Mouse (Mus musculus) neural tube, embryonic 13.5 days (tissue): ENCODE measurements at regions not wholly inside any gene's neighbourhood (a gene's known extent, or its start where the extent isn't known, plus 50 kb on each side); places are given as distances from the start of the nearest gene placed in this dataset.
"Not testable (repeated sequence)": the region's sequence is repeated elsewhere in the genome, so short reads cannot be mapped to it uniquely, and the experiment has no call there.

ENCODE experiments used
- ATAC-seq: fragments of 200-750 bp; cut with Nextera tagmentation; 2 replicates; pipeline ENCODE4 v1.8.0; 2017; ENCODE audit warnings: low read depth, mild to moderate bottlenecking, moderate TSS enrichment, moderate library complexity
- H3K27ac ChIP-seq: fragments of 300-500 bp; sonication (generic); replicated peaks from 2 replicates; pipeline ENCODE4 v1.5.1; 2015; ENCODE audit warnings: moderate library complexity, mild to moderate bottlenecking, inconsistent platforms
- H3K27me3 ChIP-seq: fragments of 300-500 bp; sonication (generic); 2 replicates; pipeline ENCODE4 v1.6.1; 2015; ENCODE audit warnings: mild to moderate bottlenecking, inconsistent platforms
- H3K36me3 ChIP-seq: fragments of 300-500 bp; sonication (generic); 2 replicates; pipeline ENCODE4 v1.6.1; 2015; ENCODE audit warnings: mild to moderate bottlenecking, inconsistent platforms
- H3K4me1 ChIP-seq: fragments of 300-500 bp; sonication (generic); replicated peaks from 2 replicates; pipeline ENCODE4 v1.6.1; 2015; ENCODE audit warnings: inconsistent platforms
- H3K4me2 ChIP-seq: fragments of 300-500 bp; sonication (generic); 2 replicates; pipeline ENCODE4 v1.6.1; 2015; ENCODE audit warnings: inconsistent platforms, mild to moderate bottlenecking, moderate library complexity
- H3K4me3 ChIP-seq: fragments of 300-500 bp; sonication (generic); 2 replicates; pipeline ENCODE4 v1.5.1; 2015; ENCODE audit warnings: mild to moderate bottlenecking, inconsistent platforms
- H3K9ac ChIP-seq: fragments of 300-500 bp; sonication (generic); 2 replicates; pipeline ENCODE4 v1.6.1; 2015; ENCODE audit warnings: moderate library complexity, mild to moderate bottlenecking, inconsistent platforms
- H3K9me3 ChIP-seq: fragments of 300-500 bp; sonication (generic); 2 replicates; pipeline ENCODE4 v1.6.1; 2016; ENCODE audit warnings: inconsistent platforms
- WGBS: fragments of 180-500 bp; shearing (Covaris S2); methylation state at CpG from one replicate; pipeline ENCODE4 v1.1.7; 2015; 5-methylcytosine and 5-hydroxymethylcytosine counted together

DNA sequence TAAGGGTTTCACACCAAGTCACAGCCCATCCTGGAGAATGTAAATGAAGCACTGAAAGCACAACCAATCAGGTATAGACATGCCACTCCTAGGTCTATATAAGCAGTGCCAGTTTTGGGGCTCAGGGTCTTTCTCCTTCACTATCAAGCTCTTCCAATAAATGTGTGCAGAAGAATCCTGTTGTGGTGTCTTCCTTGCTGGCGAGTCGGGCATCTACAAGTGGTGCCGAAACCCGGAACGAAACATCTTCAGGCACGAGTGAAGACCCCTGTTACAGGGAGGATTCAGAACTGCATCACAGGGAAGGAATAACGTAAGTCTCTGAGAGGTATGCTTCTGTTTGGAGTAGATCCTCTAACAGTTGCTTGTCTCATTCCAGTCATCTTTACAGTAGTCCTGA, 299.9 kb upstream of the Rgma start:
- not testable (repeated sequence) for H3K27me3 ChIP-seq, H3K4me2 ChIP-seq, H3K9me3 ChIP-seq, H3K4me3 ChIP-seq, ATAC-seq, H3K9ac ChIP-seq, H3K4me1 ChIP-seq, H3K36me3 ChIP-seq, H3K27ac ChIP-seq
- 96% methylated on average over 7 of the region's 7 CpGs for WGBS

DNA sequence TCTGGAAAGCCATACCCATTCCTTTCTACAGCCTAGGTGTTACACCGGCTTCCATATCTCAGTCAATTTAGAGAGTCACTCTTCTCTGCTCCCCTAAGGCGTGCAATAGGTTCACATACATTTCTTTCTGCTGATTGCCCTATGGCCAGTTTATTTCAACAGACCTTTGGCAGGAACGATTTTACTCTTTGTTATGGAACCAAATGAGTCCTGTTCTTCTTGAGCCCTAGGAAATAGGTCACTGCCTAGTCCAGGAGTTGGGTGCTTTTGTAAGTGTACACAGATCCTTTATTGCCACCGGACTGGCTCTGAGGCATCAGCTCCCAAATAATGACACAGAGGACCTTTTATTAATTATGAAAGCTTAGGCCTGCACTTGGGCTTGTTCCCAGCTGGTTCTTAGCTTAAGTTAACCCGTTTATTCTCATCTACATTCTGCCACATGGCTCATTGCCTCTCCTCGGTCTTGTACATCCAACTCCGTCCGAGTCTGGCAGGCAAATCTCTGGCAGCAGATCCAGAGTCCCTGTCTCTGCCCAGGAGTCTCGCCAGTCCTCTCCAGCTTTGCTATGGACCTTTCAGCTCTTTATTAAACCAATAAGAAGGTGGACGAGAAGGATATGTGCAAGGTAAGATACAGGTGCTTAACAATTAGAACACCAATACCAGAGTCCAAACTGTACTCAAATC, 287.7 kb upstream of the Rgma start:
- Histone ChIP-seq H3K4me3 (no peak overlapping the region), H3K27ac (no peak overlapping the region), H3K9me3 (no peaks in the 10 kb centered on the region; the same call in 1 of the 2 replicates), H3K4me1 (no peaks in the 10 kb centered on the region), H3K4me2 (no peak overlapping the region), H3K27me3 (no peaks in the 10 kb centered on the region), H3K9ac (no peak overlapping the region), H3K36me3 (no peaks in the 10 kb centered on the region)
- WGBS: 83% methylated on average over 10 of the region's 10 CpGs
- no peak for ATAC-seq

DNA sequence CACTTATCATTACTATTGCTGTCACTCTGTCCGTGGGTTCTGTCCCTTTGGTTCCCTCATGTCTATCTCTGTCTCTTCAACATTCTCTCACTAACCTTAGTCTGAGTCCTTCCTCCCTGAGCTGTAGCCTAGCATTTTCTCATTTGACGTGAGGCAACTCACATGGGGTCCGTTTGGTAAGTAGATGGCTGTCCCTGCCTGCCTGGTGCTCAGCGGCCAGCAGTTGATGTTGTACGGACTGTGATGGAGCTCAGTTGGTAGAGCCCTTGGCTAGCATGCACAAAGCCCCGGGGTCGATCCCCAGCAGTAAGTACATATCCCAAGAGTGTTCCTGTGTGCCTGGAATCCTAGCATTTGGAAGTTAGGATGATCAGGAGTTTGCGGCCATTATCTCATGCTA, 287.0 kb upstream of the Rgma start:
- no peak overlapping the region for H3K27ac ChIP-seq
- no peaks in the 10 kb centered on the region for H3K36me3 ChIP-seq
- no peak overlapping the region for H3K4me3 ChIP-seq
- no peak overlapping the region for H3K4me2 ChIP-seq
- ATAC-seq: no peak
- H3K9ac ChIP-seq: no peak overlapping the region
- no peaks in the 10 kb centered on the region for H3K27me3 ChIP-seq
- H3K4me1 ChIP-seq: no peaks in the 10 kb centered on the region
- no peaks in the 10 kb centered on the region; the same call in 1 of the 2 replicates for H3K9me3 ChIP-seq
- 92% methylated on average over 8 of the region's 8 CpGs for WGBS

DNA sequence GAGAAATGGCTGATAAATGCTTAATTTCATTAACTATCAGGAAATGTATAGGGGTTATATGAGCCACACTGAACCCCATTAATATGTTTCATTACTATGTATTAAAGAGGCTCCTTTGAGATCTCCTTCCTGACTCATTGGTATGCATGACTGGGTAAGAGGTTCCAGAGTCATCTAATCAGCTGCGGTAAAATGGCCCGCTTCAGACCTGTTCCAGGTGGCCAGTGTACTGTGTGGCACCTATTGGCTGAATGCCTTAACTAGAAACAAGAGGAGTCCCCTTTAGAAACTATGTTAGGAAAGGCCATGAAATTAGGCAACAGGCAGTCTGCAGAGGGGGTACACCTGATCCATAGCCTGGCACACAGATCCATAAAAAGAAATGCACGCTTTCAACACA, 283.6 kb upstream of the Rgma start:
- Histone ChIP-seq H3K4me1 (no peaks in the 10 kb centered on the region), H3K4me3 (no peak overlapping the region), H3K27me3 (no peaks in the 10 kb centered on the region), H3K4me2 (no peak overlapping the region), H3K36me3 (no peaks in the 10 kb centered on the region), H3K9ac (no peak overlapping the region), H3K9me3 (no peaks in the 10 kb centered on the region), H3K27ac (no peak overlapping the region)
- no peak for ATAC-seq
- WGBS: 78% methylated on average over 3 of the region's 3 CpGs

DNA sequence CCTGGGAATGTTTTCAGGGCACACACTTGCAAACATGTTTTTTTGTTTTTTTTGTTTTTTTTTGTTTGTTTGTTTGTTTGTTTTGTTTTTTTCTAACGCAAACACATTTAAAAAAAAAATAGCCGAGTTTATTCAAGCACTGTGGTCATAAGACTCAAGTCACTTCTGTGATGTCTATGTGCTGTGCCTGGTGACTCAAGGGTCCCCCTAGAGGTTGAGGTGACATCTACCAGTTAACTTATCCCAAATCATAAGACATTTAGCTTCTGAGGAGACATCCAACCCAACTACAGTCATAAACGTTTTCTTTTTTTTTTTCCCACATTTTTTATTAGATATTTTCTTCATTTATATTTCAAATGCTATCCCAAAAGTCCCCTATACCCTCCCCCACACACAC, 281.2 kb upstream of the Rgma start:
- Histone ChIP-seq H3K4me3 (no peak overlapping the region), H3K4me1 (no peaks in the 10 kb centered on the region), H3K36me3 (no peaks in the 10 kb centered on the region), H3K4me2 (no peak overlapping the region), H3K9me3 (no peaks in the 10 kb centered on the region), H3K9ac (no peak overlapping the region), H3K27ac (no peak overlapping the region), H3K27me3 (no peaks in the 10 kb centered on the region)
- 57% methylated on average over 3 of the region's 3 CpGs for WGBS
- no peak for ATAC-seq

DNA sequence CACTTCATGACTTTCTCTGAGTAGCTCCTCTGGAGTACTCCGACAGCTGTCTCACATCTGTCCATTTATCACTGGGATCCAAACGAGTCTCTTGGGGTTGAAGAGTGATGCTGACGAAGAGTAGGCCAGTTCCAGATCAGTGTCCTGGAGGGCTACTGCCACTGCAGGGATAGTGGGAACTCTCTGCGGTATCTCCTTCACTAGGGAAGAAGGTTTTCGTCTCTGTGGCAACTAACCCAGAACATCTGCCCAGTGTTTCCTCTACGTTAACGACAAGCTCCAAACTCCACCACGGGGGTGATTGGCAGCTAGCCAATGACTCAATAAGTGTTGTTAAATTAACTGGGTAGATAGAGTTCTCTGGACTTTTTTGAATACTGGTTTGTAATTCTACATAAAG, 256.4 kb upstream of the Rgma start:
- Histone ChIP-seq H3K4me2 (no peak overlapping the region), H3K9me3 (no peaks in the 10 kb centered on the region), H3K4me1 (peaks cover 6% of the 10 kb centered on the region; the same call in 1 of the 2 replicates), H3K27me3 (no peaks in the 10 kb centered on the region), H3K9ac (no peak overlapping the region), H3K36me3 (no peaks in the 10 kb centered on the region), H3K27ac (no peak overlapping the region), H3K4me3 (no peak overlapping the region)
- ATAC-seq: no peak
- 54% methylated on average over 8 of the region's 8 CpGs for WGBS

DNA sequence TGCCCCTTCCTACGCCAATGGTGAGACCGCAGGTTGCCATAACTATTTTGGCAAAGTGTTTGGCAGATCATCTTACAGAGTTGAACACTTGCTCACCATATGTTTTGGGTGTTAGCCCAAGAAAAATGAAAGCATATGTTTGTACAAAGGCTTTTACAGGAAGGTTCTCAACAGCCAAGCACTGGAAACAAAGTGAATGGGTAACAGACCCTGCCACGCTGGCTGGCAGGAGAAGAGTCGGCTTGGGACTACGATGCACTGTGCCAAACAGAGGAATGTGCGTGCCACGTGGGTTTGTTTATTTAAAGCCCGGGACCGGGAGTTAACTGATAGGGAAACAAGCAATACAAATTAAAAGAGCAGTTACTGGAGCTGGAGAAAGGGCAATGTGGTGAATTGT, 255.0 kb upstream of the Rgma start:
- Histone ChIP-seq H3K27ac (no peak overlapping the region), H3K27me3 (no peaks in the 10 kb centered on the region), H3K4me3 (no peak overlapping the region), H3K36me3 (no peaks in the 10 kb centered on the region), H3K4me2 (no peak overlapping the region), H3K9me3 (no peaks in the 10 kb centered on the region), H3K9ac (no peak overlapping the region), H3K4me1 (peaks cover 13% of the 10 kb centered on the region)
- WGBS: 81% methylated on average over 9 of the region's 9 CpGs
- ATAC-seq: no peak

DNA sequence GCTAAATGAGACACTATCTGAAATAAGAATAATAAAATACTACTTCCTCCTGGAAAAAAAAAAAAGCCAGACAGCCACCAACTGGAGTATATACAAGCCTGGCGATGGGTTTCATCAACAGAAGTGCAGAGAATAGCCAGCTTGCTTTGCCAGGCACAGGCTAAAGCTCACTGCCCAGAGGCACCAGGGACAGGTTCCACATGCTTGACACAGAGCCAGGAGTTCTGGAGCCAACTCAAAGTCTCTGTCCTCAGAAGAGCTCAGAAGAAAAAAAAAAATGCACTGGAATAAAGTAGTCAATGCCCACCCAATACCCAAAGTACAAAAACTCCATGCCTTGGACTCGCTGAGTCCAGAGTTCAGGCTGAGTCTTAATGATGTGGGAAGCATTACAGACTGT, 250.3 kb upstream of the Rgma start:
- Histone ChIP-seq H3K4me1 (peaks cover 20% of the 10 kb centered on the region), H3K27me3 (no peaks in the 10 kb centered on the region), H3K27ac (no peak overlapping the region), H3K36me3 (no peaks in the 10 kb centered on the region), H3K4me2 (no peak overlapping the region), H3K4me3 (no peak overlapping the region), H3K9me3 (no peaks in the 10 kb centered on the region), H3K9ac (no peak overlapping the region)
- ATAC-seq: no peak
- 76% methylated on average over 2 of the region's 2 CpGs for WGBS

DNA sequence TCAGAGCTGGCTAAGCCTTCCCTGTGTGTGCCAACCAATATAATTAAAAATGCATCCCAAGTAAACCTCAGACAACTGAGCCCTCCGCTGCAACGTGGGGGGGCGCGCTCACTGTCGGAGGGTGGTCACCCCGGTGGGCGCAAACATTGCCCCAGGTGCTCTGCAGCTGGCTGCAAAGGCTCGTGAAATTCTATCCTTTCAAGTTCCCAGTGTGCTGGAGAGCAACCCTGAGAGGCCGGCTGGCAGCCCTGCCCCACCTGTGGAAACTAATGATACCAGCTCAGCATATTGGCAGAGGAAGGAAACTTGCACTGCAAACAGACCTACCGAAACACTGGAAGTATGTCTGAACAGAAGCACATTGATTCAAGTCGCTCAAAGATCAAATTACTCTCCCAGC, 249.4 kb upstream of the Rgma start:
- 24% methylated on average over 11 of the region's 11 CpGs for WGBS
- ATAC-seq: no peak
- no peak overlapping the region for H3K27ac ChIP-seq

DNA sequence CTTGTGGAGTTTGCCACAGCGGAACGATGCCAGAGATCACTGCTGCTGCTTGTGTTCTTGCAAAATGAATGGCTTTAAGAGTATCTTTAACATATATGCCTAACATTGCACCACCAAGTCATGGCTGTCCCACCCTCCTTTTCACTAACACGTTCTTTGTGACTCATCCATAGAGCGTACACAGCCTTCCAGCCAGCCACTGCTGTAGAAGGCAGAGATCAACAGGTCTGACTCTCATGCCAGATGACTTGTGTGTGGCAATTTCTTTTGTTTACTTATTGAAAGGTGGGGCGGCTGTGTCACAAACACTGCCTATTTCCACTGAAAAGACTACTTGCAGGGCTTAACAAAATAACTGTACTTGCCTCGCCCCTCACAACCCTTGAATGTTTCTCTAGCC, 239.5 kb upstream of the Rgma start:
- H3K27me3 ChIP-seq: 0 out of 2 replicates have a peak, but pooled peaks cover 3% of the 10 kb centered on the region
- no peaks in the 10 kb centered on the region for H3K36me3 ChIP-seq
- H3K4me3 ChIP-seq: no peak overlapping the region
- WGBS: 75% methylated on average over 6 of the region's 6 CpGs
- ATAC-seq: no peak
- H3K9ac ChIP-seq: no peak overlapping the region
- no peak overlapping the region for H3K27ac ChIP-seq
- no peaks in the 10 kb centered on the region for H3K9me3 ChIP-seq
- H3K4me2 ChIP-seq: no peak overlapping the region
- H3K4me1 ChIP-seq: peaks cover 27% of the 10 kb centered on the region

More for the DNA sequence above, 249.4 kb upstream of the Rgma start:
- no peak overlapping the region for H3K4me3 ChIP-seq
- no peaks in the 10 kb centered on the region for H3K27me3 ChIP-seq
- peaks cover 20% of the 10 kb centered on the region for H3K4me1 ChIP-seq
- no peak overlapping the region for H3K9ac ChIP-seq
- no peaks in the 10 kb centered on the region for H3K36me3 ChIP-seq
- no peaks in the 10 kb centered on the region for H3K9me3 ChIP-seq
- no peak overlapping the region for H3K4me2 ChIP-seq

DNA sequence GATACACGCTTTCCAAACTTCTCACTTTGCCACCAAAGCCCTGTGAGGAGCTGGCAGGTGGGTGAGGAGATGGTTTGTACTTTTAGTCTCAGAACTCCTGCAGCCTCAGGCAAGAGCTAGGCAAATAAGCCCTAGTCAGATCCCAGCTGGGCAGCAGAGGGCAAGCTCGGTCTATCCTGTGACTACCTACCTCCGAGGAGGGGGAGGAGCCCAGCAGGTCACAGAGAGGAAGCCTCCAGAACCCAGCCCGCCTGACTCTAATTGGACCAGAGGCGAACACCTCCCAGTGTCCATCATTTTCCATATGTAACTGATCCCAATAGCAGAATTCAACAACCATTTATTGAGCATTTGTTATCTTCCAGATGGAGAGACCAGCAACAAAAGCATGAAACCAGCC, 237.0 kb upstream of the Rgma start:
- H3K27ac ChIP-seq: no peak overlapping the region
- WGBS: 16% methylated on average over 5 of the region's 5 CpGs
- ATAC-seq: no peak

DNA sequence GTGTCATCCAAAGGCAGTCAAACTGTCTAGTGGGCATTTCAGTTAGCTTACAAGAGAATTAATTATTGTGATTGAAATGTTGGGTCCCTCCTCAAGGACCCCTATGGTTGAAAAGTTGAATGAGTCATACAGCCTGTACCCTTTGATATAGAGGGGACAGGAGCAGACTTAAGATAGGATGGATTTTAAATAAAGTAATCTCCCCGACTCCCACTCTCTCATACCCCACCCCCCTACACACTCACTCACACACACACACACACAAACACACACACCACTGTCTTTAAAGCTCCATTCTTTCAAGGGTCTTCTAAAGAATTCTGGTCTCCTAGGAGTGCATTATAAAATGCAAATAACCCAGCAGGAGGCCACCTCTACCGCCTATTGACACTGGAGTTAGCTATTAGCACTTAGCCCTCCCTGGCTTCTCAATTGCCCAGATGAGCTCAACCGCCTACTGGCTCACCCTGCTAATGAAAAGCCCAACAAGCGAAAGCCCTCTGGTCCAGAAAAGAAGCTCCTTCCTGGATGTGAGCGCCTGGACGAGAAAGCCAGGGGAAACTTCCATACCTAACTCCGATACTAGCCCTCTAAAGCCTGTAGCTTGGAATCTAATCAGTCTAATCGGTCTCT, 236.3 kb upstream of the Rgma start:
- H3K27me3 ChIP-seq: 0 out of 2 replicates have a peak, but pooled peaks cover 3% of the 10 kb centered on the region
- peaks cover 46% of the 10 kb centered on the region for H3K4me1 ChIP-seq
- H3K9ac ChIP-seq: no peak overlapping the region
- no peaks in the 10 kb centered on the region for H3K9me3 ChIP-seq
- no peak overlapping the region for H3K4me2 ChIP-seq
- peak; percentile 45 for ATAC-seq
- 0 out of 2 replicates have a peak overlapping the region, but pooled peaks have one; percentile 15 for H3K27ac ChIP-seq
- H3K4me3 ChIP-seq: no peak overlapping the region
- no peaks in the 10 kb centered on the region for H3K36me3 ChIP-seq
- WGBS: 8% methylated on average over 8 of the region's 8 CpGs

More for the DNA sequence above, 237.0 kb upstream of the Rgma start:
- Histone ChIP-seq H3K9me3 (no peaks in the 10 kb centered on the region), H3K4me1 (peaks cover 46% of the 10 kb centered on the region), H3K4me2 (no peak overlapping the region), H3K36me3 (no peaks in the 10 kb centered on the region), H3K9ac (no peak overlapping the region), H3K27me3 (0 out of 2 replicates have a peak, but pooled peaks cover 3% of the 10 kb centered on the region), H3K4me3 (no peak overlapping the region)

DNA sequence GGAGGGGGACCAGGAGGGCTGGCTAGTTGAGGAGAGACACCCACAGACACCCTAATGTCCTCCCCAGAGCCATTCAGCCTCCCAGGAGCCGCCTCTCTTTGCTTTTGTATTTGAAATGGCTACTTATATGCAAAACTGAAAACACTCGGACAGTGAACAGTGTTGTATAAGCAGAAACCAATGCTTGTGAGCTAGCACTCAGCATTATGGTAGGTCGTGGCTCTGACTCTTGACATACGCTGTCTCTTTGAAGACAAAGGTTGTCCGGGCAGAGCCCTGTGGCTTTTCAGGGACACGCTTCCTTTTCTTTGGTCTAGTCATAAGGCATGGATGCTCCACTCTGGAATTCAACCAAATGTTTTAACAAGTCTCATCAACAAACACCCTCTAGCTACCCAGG, 235.4 kb upstream of the Rgma start:
- no peak for ATAC-seq
- Histone ChIP-seq H3K4me1 (peaks cover 51% of the 10 kb centered on the region), H3K4me2 (no peak overlapping the region)

More for the DNA sequence above, 235.4 kb upstream of the Rgma start:
- Histone ChIP-seq H3K27ac (no peak overlapping the region), H3K9me3 (no peaks in the 10 kb centered on the region), H3K27me3 (0 out of 2 replicates have a peak, but pooled peaks cover 3% of the 10 kb centered on the region), H3K9ac (no peak overlapping the region), H3K4me3 (no peak overlapping the region), H3K36me3 (no peaks in the 10 kb centered on the region)
- WGBS: 17% methylated on average over 6 of the region's 6 CpGs
